Mouse (Mus musculus) megakaryocyte, embryonic 14.5 days (primary cell): ENCODE measurements around the gene Dclre1a.

Experiments used
- FLI1 ChIP-seq: IDR thresholded peaks from 2 replicates; pipeline ENCODE4 v1.6.1; 2012; ENCODE audit warnings: low read length, inconsistent platforms, mixed read lengths
- GATA1 ChIP-seq: IDR thresholded peaks from 3 replicates; pipeline ENCODE4 v1.6.1; 2012; ENCODE audit warnings: mixed read lengths, low read length, inconsistent platforms, borderline replicate concordance

- TF ChIP-seq GATA1 (no peak), FLI1 (no peak)
Observed at GRCm38 (mm10) chr19:56555972-56556371, 8.0 kb upstream of the Dclre1a start.
